Mouse (Mus musculus): ENCODE measurements around the gene Slc50a1. TPM values are rescaled to one million over a fixed set of nuclear protein-coding genes. Genes with fewer than 3 reads are reported as not detected.

Gene Slc50a1
- polyA plus RNA-seq, 1 experiment from 2014 or later: 72.2 TPM

DNA sequence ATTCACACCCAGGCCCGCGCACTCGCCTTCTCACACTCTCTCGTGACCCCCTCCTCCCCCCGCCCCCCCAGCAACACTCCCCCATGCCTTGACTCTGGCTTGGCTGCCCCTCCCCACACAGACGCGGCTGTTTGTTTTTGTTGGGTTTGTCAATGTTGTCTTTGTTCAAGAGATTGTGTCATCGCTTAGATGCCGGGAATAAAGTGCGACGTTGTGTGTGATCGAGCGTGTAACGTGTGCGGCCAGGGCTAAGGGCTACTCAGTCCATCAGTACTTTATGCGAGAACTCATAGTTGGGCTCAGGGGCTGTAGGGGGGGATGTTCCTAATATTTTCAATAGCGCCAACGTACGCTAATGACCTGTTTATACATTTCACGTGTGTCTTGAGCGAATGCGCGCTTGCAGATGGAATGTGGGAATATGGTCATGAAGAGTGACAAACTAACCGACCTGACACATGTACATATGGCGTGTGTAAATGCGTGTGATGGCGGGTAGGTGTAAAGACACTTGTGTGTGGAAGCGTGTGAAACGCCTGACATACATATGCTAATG, 9.8 kb upstream of the Slc50a1 start:
- whole genome bisulfite sequencing: under 1% methylated on average over 29 of the region's 29 CpGs
- no peaks in the 10 kb centered on the region for H3K27me3 ChIP-seq
- H3K9me3 ChIP-seq (replicated peaks): no peaks in the 10 kb centered on the region
- peak overlapping the region; percentile 40 for H3K9ac ChIP-seq
- H3K36me3 ChIP-seq: peaks cover 12% of the 10 kb centered on the region
- ATAC-seq (ENCODE audit: insufficient number of reproducible peaks, low FRiP score, low TSS enrichment, low read depth): no peak
- peak overlapping the region; percentile 64 for H3K4me3 ChIP-seq (replicated peaks)
- H3K27ac ChIP-seq (replicated peaks): peak overlapping the region; percentile 91
- peak overlapping the region; percentile 95 for H3K4me2 ChIP-seq (replicated peaks)
- H3K4me1 ChIP-seq: peaks cover 61% of the 10 kb centered on the region

GRCm38 (mm10) chr3:89279153-89279890, 9.0 kb upstream of the Slc50a1 start:
- H3K27me3 ChIP-seq: no peaks in the 10 kb centered on the region
- ATAC-seq (ENCODE audit: insufficient number of reproducible peaks, low FRiP score, low TSS enrichment, low read depth): peak; percentile 88
- peak overlapping the region; percentile 57 for H3K9ac ChIP-seq
- no peaks in the 10 kb centered on the region for H3K9me3 ChIP-seq (replicated peaks)
- 3% methylated on average over 35 of the region's 35 CpGs for WGBS
- peaks cover 61% of the 10 kb centered on the region for H3K4me1 ChIP-seq
- peak overlapping the region; percentile 95 for H3K4me2 ChIP-seq (replicated peaks)
- peaks cover 19% of the 10 kb centered on the region for H3K36me3 ChIP-seq
- peak overlapping the region; percentile 91 for H3K27ac ChIP-seq (replicated peaks)
- H3K4me3 ChIP-seq (replicated peaks): peak overlapping the region; percentile 64

GRCm38 (mm10) chr3:89278643-89279042, 8.3 kb upstream of the Slc50a1 start:
- H3K27ac ChIP-seq (replicated peaks): peak overlapping the region; percentile 91
- peaks cover 23% of the 10 kb centered on the region for H3K36me3 ChIP-seq
- no peaks in the 10 kb centered on the region for H3K27me3 ChIP-seq
- H3K9me3 ChIP-seq (replicated peaks): no peaks in the 10 kb centered on the region
- H3K9ac ChIP-seq: peak overlapping the region; percentile 57
- H3K4me2 ChIP-seq (replicated peaks): peak overlapping the region; percentile 95
- peaks cover 61% of the 10 kb centered on the region for H3K4me1 ChIP-seq
- WGBS: 16% methylated on average over 8 of the region's 8 CpGs
- no peak for ATAC-seq (ENCODE audit: insufficient number of reproducible peaks, low FRiP score, low TSS enrichment, low read depth)
- peak overlapping the region; percentile 64 for H3K4me3 ChIP-seq (replicated peaks)

GRCm38 (mm10) chr3:89278107-89278506, 7.7 kb upstream of the Slc50a1 start:
- Histone ChIP-seq H3K27ac (replicated peaks) (peak overlapping the region; percentile 91), H3K9ac (peak overlapping the region; percentile 57; the same call in 1 of the 2 replicates), H3K4me1 (peaks cover 61% of the 10 kb centered on the region), H3K4me3 (replicated peaks) (peak overlapping the region; percentile 64), H3K4me2 (replicated peaks) (peak overlapping the region; percentile 95), H3K36me3 (peaks cover 23% of the 10 kb centered on the region), H3K9me3 (replicated peaks) (no peaks in the 10 kb centered on the region), H3K27me3 (no peaks in the 10 kb centered on the region)
- 63% methylated on average over 7 of the region's 7 CpGs for WGBS
- no peak for ATAC-seq (ENCODE audit: insufficient number of reproducible peaks, low FRiP score, low TSS enrichment, low read depth)

DNA sequence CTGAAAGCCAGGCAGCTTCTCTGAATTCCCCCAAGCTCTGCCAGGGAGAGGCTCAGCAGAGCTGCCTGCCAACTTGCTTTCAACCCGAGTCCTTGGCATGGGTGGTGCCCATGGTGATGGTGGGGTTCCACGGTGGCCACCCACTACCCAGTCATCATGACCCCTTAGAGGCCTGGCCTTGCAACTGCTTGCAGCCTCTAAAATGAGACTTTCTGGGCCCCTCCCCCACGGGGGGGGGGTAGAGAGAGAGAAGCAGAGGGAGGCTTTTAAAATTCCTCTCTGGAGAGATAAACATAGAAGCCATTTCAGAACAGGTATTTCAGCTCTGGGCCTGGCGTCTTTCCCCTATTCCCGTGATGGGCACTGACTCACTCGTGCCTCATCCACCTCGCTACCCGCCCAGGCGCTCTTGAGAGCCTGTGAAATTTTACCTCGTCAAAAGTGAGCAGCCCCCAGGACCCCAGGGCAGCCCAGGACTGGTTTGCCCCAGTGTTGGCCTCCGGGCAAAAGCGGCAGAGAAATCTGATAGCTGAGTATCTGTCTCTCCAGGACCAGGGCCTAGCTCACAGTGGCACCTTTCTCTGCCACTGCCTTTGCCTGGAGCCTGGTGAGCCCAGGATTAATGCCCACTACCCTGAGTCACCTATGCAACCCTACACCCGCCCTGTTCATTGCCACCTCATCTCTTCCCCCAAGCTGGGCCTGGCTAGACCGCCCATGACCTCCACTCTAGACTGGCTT, 7.1 kb upstream of the Slc50a1 start:
- Histone ChIP-seq H3K27ac (replicated peaks) (peak overlapping the region; percentile 91), H3K4me3 (replicated peaks) (peak overlapping the region; percentile 64), H3K9ac (0 out of 2 replicates have a peak overlapping the region, but pooled peaks have one; percentile 19), H3K36me3 (peaks cover 28% of the 10 kb centered on the region), H3K9me3 (replicated peaks) (no peaks in the 10 kb centered on the region), H3K4me2 (replicated peaks) (peak overlapping the region; percentile 95), H3K4me1 (peaks cover 61% of the 10 kb centered on the region), H3K27me3 (no peaks in the 10 kb centered on the region)
- 33% methylated on average over 14 of the region's 14 CpGs for WGBS
- ATAC-seq (ENCODE audit: insufficient number of reproducible peaks, low FRiP score, low TSS enrichment, low read depth): no peak

DNA sequence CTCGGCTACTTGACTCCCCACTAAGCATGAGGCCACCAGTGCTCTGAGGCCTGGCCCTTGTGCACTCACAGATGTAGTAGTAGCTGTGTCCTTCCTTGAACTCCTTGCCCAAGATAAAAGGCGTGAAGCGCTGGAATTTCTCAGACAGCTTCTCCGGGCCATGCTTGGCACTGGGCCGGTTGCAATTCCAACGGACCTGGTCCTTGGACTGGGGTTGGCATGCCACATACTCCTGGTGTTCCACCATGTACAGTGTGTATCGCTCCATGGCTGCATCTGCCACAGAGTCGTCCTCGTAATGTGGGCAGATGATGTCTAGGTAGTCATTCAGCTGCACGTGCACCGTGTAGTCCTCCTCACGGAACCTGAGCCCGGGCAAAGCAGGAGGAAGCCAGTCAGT, 5.7 kb upstream of the Slc50a1 start:
- 0 out of 2 replicates have a peak overlapping the region, but pooled peaks have one; percentile 11 for H3K27ac ChIP-seq (replicated peaks)
- peaks cover 37% of the 10 kb centered on the region for H3K36me3 ChIP-seq
- no peak overlapping the region; the same call in 1 of the 2 replicates for H3K4me3 ChIP-seq (replicated peaks)
- H3K4me1 ChIP-seq: peaks cover 61% of the 10 kb centered on the region
- no peak for ATAC-seq (ENCODE audit: insufficient number of reproducible peaks, low FRiP score, low TSS enrichment, low read depth)
- H3K27me3 ChIP-seq: no peaks in the 10 kb centered on the region
- H3K9ac ChIP-seq: no peak overlapping the region
- H3K9me3 ChIP-seq (replicated peaks): no peaks in the 10 kb centered on the region
- H3K4me2 ChIP-seq (replicated peaks): peak overlapping the region; percentile 95; the same call in 1 of the 2 replicates
- WGBS: 85% methylated on average over 13 of the region's 13 CpGs

GRCm38 (mm10) chr3:89271760-89272159, 1.4 kb upstream of the Slc50a1 start:
- ATAC-seq (ENCODE audit: insufficient number of reproducible peaks, low FRiP score, low TSS enrichment, low read depth): no peak
- Histone ChIP-seq H3K4me1 (peaks cover 59% of the 10 kb centered on the region), H3K27ac (replicated peaks) (no peak overlapping the region), H3K27me3 (no peaks in the 10 kb centered on the region), H3K9ac (no peak overlapping the region), H3K36me3 (peaks cover 41% of the 10 kb centered on the region), H3K9me3 (replicated peaks) (no peaks in the 10 kb centered on the region), H3K4me2 (replicated peaks) (no peak overlapping the region), H3K4me3 (replicated peaks) (no peak overlapping the region)
- WGBS: 54% methylated on average over 6 of the region's 6 CpGs

GRCm38 (mm10) chr3:89270891-89271290, 521 bp upstream of the Slc50a1 start:
- H3K27ac ChIP-seq (replicated peaks): peak overlapping the region; percentile 87
- H3K27me3 ChIP-seq: no peaks in the 10 kb centered on the region
- 0 out of 2 replicates have a peak overlapping the region, but pooled peaks have one; percentile 41 for H3K9ac ChIP-seq
- no peak for ATAC-seq (ENCODE audit: insufficient number of reproducible peaks, low FRiP score, low TSS enrichment, low read depth)
- WGBS: 46% methylated on average over 6 of the region's 6 CpGs
- no peaks in the 10 kb centered on the region for H3K9me3 ChIP-seq (replicated peaks)
- H3K4me1 ChIP-seq: peaks cover 56% of the 10 kb centered on the region
- H3K4me3 ChIP-seq (replicated peaks): peak overlapping the region; percentile 53
- peaks cover 37% of the 10 kb centered on the region for H3K36me3 ChIP-seq
- peak overlapping the region; percentile 70 for H3K4me2 ChIP-seq (replicated peaks)

GRCm38 (mm10) chr3:89268916-89269315, 1.5 kb downstream of the Slc50a1 start:
- no peak overlapping the region for H3K27ac ChIP-seq (replicated peaks)
- H3K9ac ChIP-seq: no peak overlapping the region
- 54% methylated on average over 8 of the region's 8 CpGs for WGBS

DNA sequence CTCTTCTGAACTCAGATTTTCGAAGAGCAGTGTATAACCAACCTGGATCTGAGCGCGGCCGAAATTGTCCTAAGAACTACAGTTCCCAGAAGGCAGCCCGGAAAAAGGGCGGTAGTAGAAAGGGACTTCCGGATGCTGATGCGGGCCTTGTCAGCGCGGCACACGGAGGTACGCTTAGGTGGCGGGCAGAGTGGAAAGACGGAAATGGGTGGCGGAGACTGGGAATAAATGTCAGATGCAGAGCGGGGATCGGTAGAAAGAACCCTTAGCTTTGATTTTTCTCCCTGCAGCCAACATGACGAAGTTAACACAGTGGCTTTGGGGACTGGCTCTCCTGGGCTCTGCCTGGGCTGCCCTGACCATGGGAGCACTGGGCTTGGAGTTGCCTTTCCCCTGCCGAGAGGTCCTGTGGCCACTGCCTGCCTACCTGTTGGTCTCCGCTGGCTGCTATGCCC, 3.9 kb downstream of the Slc50a1 start:
- Histone ChIP-seq H3K27me3 (no peaks in the 10 kb centered on the region), H3K9me3 (replicated peaks) (no peaks in the 10 kb centered on the region), H3K27ac (replicated peaks) (peak overlapping the region; percentile 78), H3K36me3 (0 out of 2 replicates have a peak, but pooled peaks cover 5% of the 10 kb centered on the region), H3K4me1 (peaks cover 48% of the 10 kb centered on the region), H3K4me3 (replicated peaks) (peak overlapping the region; percentile 76), H3K9ac (peak overlapping the region; percentile 76), H3K4me2 (replicated peaks) (peak overlapping the region; percentile 75)
- WGBS: under 1% methylated on average over 20 of the region's 20 CpGs
- ATAC-seq (ENCODE audit: insufficient number of reproducible peaks, low FRiP score, low TSS enrichment, low read depth): peak; percentile 85

More at GRCm38 (mm10) chr3:89268916-89269315, 1.5 kb downstream of the Slc50a1 start:
- Histone ChIP-seq H3K9me3 (replicated peaks) (no peaks in the 10 kb centered on the region), H3K27me3 (no peaks in the 10 kb centered on the region), H3K4me1 (peaks cover 57% of the 10 kb centered on the region), H3K4me2 (replicated peaks) (peak overlapping the region; percentile 70), H3K36me3 (peaks cover 19% of the 10 kb centered on the region), H3K4me3 (replicated peaks) (no peak overlapping the region; the same call in 1 of the 2 replicates)
- ATAC-seq (ENCODE audit: insufficient number of reproducible peaks, low FRiP score, low TSS enrichment, low read depth): no peak

DNA sequence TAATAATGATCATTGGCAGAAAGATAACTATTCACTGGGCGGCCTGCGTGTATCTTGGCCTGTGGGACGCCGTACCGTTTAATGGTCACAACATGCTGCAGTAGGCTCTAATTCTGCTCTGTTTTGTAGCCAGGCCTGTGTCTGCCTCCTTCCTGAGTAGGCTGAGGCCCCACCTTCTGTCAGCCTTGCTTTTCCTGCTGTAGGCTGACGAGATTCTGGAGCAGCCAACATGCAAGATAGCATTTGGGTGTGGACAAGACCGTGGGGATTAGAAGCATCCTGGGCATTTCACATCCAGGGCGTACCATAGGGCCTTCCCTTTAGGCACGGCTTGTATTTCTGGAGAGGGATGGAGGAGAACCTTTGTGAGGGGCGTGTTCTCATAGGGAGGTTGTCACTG, 8.0 kb downstream of the Slc50a1 start:
- H3K9ac ChIP-seq: 0 out of 2 replicates have a peak overlapping the region, but pooled peaks have one; percentile 6
- no peaks in the 10 kb centered on the region for H3K36me3 ChIP-seq
- peaks cover 21% of the 10 kb centered on the region for H3K4me1 ChIP-seq
- H3K27ac ChIP-seq (replicated peaks): 0 out of 2 replicates have a peak overlapping the region, but pooled peaks have one; percentile 34
- H3K4me2 ChIP-seq (replicated peaks): no peak overlapping the region
- no peaks in the 10 kb centered on the region for H3K9me3 ChIP-seq (replicated peaks)
- no peak for ATAC-seq (ENCODE audit: insufficient number of reproducible peaks, low FRiP score, low TSS enrichment, low read depth)
- no peaks in the 10 kb centered on the region for H3K27me3 ChIP-seq
- WGBS: 65% methylated on average over 10 of the region's 10 CpGs
- H3K4me3 ChIP-seq (replicated peaks): no peak overlapping the region

Data from embryonic facial prominence, embryonic 15.5 days (tissue).